Mouse (Mus musculus) stomach, postnatal 0 days (tissue): ENCODE results near the gene Lama2. TPM values are rescaled to one million over a fixed set of nuclear protein-coding genes. Genes with fewer than 3 reads are reported as not detected.
"Not testable (repeated sequence)": the region's sequence is repeated elsewhere in the genome, so short reads cannot be mapped to it uniquely, and the experiment has no call there.

Experiments
- ATAC-seq: fragments of 200-750 bp; cut with Nextera tagmentation; 2 replicates; pipeline ENCODE4 v1.8.0; 2017; ENCODE audit not compliant: low FRiP score, low TSS enrichment
- DNase-seq: peaks from one replicate; pipeline ENCODE4 v3.0.0-alpha.2; 2016; ENCODE audit warnings: low spot score
- H3K27ac ChIP-seq: fragments of 300-500 bp; sonication (generic); replicated peaks from 2 replicates; pipeline ENCODE4 v1.5.1; 2014; ENCODE audit warnings: mild to moderate bottlenecking, control low read depth
- H3K27me3 ChIP-seq: fragments of 300-500 bp; sonication (generic); 2 replicates; pipeline ENCODE4 v1.6.1; 2014; ENCODE audit warnings: low read length; ENCODE audit not compliant: control insufficient read depth, insufficient read depth
- H3K36me3 ChIP-seq: fragments of 300-500 bp; sonication (generic); 2 replicates; pipeline ENCODE4 v1.6.1; 2014; ENCODE audit warnings: low read length, mixed read lengths; ENCODE audit not compliant: control insufficient read depth, insufficient read depth
- H3K4me1 ChIP-seq: fragments of 300-500 bp; sonication (generic); replicated peaks from 2 replicates; pipeline ENCODE4 v1.6.1; 2014; ENCODE audit warnings: antibody characterized with exemption; ENCODE audit not compliant: control insufficient read depth, insufficient read depth
- H3K4me2 ChIP-seq: fragments of 300-500 bp; sonication (generic); replicated peaks from 2 replicates; pipeline ENCODE4 v1.6.1; 2014; ENCODE audit warnings: low read depth, mild to moderate bottlenecking, control low read depth, moderate library complexity
- H3K4me3 ChIP-seq: fragments of 300-500 bp; sonication (generic); 2 replicates; pipeline ENCODE4 v1.5.1; 2014; ENCODE audit warnings: low read depth, low read length, control low read depth
- H3K9ac ChIP-seq: fragments of 300-500 bp; sonication (generic); 2 replicates; pipeline ENCODE4 v1.6.1; 2014; ENCODE audit warnings: mild to moderate bottlenecking, low read length, control low read depth, mixed read lengths
- H3K9me3 ChIP-seq: fragments of 300-500 bp; sonication (generic); 2 replicates; pipeline ENCODE4 v1.6.1; 2016; ENCODE audit warnings: low read length; ENCODE audit not compliant: control insufficient read depth
- CTCF ChIP-seq: IDR thresholded peaks from 2 replicates; pipeline ENCODE4 v1.5.1; 2016; ENCODE audit warnings: antibody characterized with exemption, low read depth, mild to moderate bottlenecking, moderate library complexity
- EP300 ChIP-seq: optimal IDR thresholded peaks from 2 replicates; pipeline ENCODE3; 2016; ENCODE audit warnings: antibody characterized with exemption
- WGBS: fragments of 180-500 bp; shearing (Covaris S2); extraction: QIAGEN DNeasy Blood & Tissue Kit; methylation state at CpG from one replicate; pipeline ENCODE4 v1.1.7; 2014; 5-methylcytosine and 5-hydroxymethylcytosine counted together
- polyA plus RNA-seq: library from polyadenylated mRNA; unstranded; fragments of >200 nt; fragmentation: Nextera tagmentation; extraction: Ambion mirVana; gene quantifications from 2 replicates; pipeline ENCODE4 v1.2.1, GENCODE M21; 2015

Lama2 gene
- polyA plus RNA-seq, 1 experiment from 2014 or later, result 12.8 TPM

GRCm38 (mm10) chr10:26939549-26939948 is 680.0 kb downstream of the Lama2 start:
- H3K27ac ChIP-seq, result no peak overlapping the region
- no peaks in the 10 kb centered on the region for H3K27me3 ChIP-seq
- WGBS, result 33% methylated on average over 1 of the region's 1 CpGs
- peak; percentile 15 for DNase-seq
- TF ChIP-seq EP300 (no peak), CTCF (no peak)
- no peak overlapping the region for H3K9ac ChIP-seq
- no peak overlapping the region for H3K4me3 ChIP-seq
- no peaks in the 10 kb centered on the region for H3K9me3 ChIP-seq
- H3K4me2 ChIP-seq, result no peak overlapping the region
- H3K36me3 ChIP-seq, result no peaks in the 10 kb centered on the region
- no peaks in the 10 kb centered on the region for H3K4me1 ChIP-seq
- peak; percentile 75 for ATAC-seq

GRCm38 (mm10) chr10:26938464-26938863 is 681.1 kb downstream of the Lama2 start:
- WGBS, result 69% methylated on average over 4 of the region's 4 CpGs
- ATAC-seq, H3K27ac ChIP-seq, H3K36me3 ChIP-seq, H3K4me2 ChIP-seq, H3K9ac ChIP-seq, H3K4me1 ChIP-seq, H3K9me3 ChIP-seq, DNase-seq, H3K27me3 ChIP-seq, H3K4me3 ChIP-seq: not testable (repeated sequence)

DNA sequence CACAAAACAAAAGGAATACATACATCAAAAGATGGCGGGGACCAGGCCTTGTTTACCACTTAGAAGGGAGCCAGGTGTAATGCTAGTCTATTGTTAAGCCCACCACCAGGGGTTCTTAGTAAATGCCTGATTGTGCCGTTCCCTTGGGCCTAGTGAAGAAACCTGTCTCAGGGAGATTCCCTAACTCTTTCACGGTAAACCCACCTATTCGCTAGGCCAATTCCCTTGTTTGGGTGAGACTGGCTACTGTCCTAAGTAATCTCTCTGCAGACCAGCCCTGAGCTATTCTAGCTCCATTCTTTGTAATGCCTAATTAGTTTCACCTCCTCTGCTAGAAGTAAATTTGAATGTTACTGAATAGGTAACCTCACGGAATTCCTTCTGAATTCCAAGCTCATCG is 683.5 kb downstream of the Lama2 start:
- H3K9ac ChIP-seq, H3K27me3 ChIP-seq, H3K4me1 ChIP-seq, H3K36me3 ChIP-seq, H3K4me2 ChIP-seq, DNase-seq, H3K27ac ChIP-seq, ATAC-seq, H3K4me3 ChIP-seq, H3K9me3 ChIP-seq: not testable (repeated sequence)
- 87% methylated on average over 6 of the region's 6 CpGs for WGBS
